Mouse (Mus musculus) left cerebral cortex, adult 6 months (tissue): ENCODE results near the gene Rcbtb1. TPM values are rescaled to one million over a fixed set of nuclear protein-coding genes. Genes with fewer than 3 reads are reported as not detected.

Experiments used
- long read RNA-seq, 2 experiments: library from polyadenylated mRNA; unstranded; transcript quantifications; one replicate each; pipeline ENCODE4 v2.0.0; 2019 to 2020
- polyA plus RNA-seq: library from polyadenylated mRNA; unstranded; fragments of <200 nt; fragmentation: Nextera tagmentation; gene quantifications from 2 replicates; pipeline ENCODE4 v1.2.3, GENCODE M21; 2021

Gene Rcbtb1
- 12.0 and 14.8 TPM in 2 replicates for polyA plus RNA-seq
- long read RNA-seq, experiment 1, transcript Rcbtb1-202 (12 exons, 3,903 nt), result major isoform, 45 of 125 reads
- long read RNA-seq, experiment 1, partial matches to known transcripts, result 20 of 125 reads
- long read RNA-seq, experiment 1, other reads (novel, unspliced or antisense), result 59 of 125 reads
- long read RNA-seq, experiment 2, partial matches to known transcripts, result 16 of 25 reads
- long read RNA-seq, experiment 2, other reads (novel, unspliced or antisense), result 4 of 25 reads

DNA sequence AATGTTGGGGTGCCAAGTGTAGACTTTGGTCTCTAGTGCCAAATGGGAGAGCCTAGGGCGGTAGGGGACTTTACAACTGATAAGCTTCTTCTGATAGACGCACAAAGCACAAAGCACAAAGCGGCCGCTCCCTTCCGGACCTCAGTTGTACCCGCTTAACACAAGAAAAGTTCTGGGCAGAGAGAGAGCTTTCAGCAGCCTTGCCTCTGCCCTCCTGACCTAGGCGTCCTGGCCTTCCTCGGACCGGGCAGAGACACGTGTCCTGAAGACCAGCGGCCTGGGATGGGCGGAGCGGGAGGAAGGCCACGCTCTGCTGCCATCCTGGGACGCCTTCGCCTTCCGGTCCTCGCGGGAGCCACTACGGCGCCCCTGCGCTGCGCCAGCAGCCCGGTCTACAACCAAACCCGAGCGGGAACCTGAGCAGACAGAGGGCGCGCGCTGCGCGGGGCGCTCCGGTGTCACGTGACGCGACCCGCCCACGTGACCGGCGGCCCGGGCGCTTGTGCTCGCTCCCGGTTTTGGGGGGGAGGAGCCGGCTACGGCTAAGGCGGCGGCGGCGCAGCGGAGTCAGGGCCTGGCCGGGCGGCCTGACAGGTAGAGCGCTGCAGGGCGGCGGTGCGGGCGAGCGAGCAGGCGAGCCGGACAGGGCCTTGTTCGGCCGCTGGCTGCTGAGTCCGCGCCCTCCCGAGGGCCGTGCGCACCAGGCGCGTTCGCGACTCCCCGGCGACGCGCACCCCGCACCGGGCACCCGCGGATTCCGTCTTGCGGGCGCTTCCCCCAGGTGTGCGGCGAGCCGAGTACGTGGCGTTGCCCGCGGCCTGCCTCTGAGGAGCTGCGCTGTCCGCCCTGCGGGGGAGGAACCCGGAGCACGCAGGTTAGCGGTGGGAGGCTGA, at the start of gene Rcbtb1:
TSS of gene Rcbtb1 (plus strand) at position 499 of the 893 bp plus-strand sequence.

DNA sequence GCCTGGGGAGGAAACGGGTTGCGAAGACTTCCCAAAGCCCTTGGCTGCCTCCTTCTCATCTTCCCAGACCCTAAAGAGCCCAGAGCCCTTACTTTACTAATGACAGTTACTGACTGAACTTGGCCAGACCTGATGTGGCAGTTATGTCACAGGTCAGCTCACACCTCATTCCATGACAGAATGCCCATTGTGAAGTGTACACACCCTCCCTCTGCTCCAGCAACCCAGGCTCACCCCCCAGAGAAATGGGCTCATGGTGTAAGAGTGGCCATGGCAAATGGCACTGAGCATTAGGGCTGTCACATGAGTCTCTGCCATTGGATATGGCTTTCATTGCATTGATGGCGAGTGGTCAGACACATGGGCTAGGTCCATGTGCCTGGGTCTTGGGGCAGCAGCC, 22.4 kb upstream of the Rcbtb1 start, which contains the start of gene Gm5142:
TSS of gene Gm5142 (minus strand) at position 101 of the 400 bp plus-strand sequence.

DNA sequence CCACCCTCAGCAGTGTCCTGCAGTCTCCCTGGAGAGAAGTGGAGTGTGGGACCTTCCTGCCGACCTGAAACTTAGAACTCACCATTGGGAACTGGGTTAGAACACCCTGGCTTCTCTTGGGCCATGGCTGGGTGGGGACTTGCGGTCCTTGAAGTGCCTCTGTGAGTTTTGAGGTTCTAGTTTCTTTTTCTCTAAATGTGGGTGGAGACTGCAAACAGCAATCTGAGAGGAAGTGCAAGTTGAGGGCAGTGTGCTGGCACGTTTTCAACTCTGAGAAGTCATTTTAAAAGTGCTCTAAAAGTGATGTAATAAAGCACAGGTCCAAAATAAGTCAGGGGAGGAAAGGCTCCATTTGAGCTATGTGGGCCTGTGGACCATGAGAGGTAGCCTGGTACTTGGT, 59.0 kb downstream of the Rcbtb1 start, which contains the start of gene Gm6904:
TSS of gene Gm6904 (minus strand) at position 161 of the 400 bp plus-strand sequence.

Other genes starting within 250 kb of the Rcbtb1 start
- gene 1700129C05Rik, start 58.3 kb upstream of the Rcbtb1 start, polyA plus RNA-seq, result not detected in 2 replicates
- not detected in 2 replicates for gene Gm5142, start 22.5 kb upstream of the Rcbtb1 start, polyA plus RNA-seq
- not detected in 2 replicates for gene Gm6904, start 59.0 kb downstream of the Rcbtb1 start, polyA plus RNA-seq
- gene Phf11a, start 96.3 kb downstream of the Rcbtb1 start, polyA plus RNA-seq, result 0.10 TPM in 1 of 2 replicates, not detected in the other
- gene Phf11b, start 140.1 kb downstream of the Rcbtb1 start, polyA plus RNA-seq, result 0.65 and 0.82 TPM in 2 replicates
- 0.51 and 0.98 TPM in 2 replicates for gene Phf11d, start 164.3 kb downstream of the Rcbtb1 start, polyA plus RNA-seq
- gene Phf11c, start 194.2 kb downstream of the Rcbtb1 start, polyA plus RNA-seq, result 0.06 and 0.08 TPM in 2 replicates
- gene Setdb2, start 239.7 kb downstream of the Rcbtb1 start, polyA plus RNA-seq, result 2.8 and 3.8 TPM in 2 replicates
- gene Cab39l, start 239.8 kb downstream of the Rcbtb1 start, polyA plus RNA-seq, result 25.7 and 31.1 TPM in 2 replicates